Mouse (Mus musculus): Measurements from ENCODE around the gene Sgo1. TPM values are rescaled to one million over a fixed set of nuclear protein-coding genes. Genes with fewer than 3 reads are reported as not detected.
A peak's percentile ranks its signal among the peaks of the same experiment; 100 is the strongest.

The Sgo1 gene
- total RNA-seq, 2 experiments from 2014 or later, result 0.30 to 0.31 TPM

DNA sequence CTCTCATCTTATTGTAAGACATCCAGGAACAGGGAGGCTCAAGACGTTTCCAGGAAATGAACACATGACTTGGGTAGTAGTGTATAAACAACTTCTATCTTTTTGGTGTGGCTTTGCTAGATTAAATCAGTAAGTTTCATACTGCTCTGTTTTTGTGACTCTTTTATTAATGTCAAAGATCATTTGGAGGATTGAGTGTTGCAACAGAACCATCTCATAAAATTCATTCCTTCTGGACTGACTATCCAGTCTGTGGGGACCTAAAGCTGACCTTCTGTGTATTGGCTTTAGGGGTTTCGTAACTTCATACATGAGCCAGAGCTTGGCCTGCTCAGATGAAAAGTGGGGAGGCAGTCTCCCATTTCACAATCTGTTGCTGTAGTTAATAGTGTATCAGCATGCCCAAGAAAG, 38.9 kb downstream of the Sgo1 start:
- peak; percentile 34 to 75 for DNase-seq

DNA sequence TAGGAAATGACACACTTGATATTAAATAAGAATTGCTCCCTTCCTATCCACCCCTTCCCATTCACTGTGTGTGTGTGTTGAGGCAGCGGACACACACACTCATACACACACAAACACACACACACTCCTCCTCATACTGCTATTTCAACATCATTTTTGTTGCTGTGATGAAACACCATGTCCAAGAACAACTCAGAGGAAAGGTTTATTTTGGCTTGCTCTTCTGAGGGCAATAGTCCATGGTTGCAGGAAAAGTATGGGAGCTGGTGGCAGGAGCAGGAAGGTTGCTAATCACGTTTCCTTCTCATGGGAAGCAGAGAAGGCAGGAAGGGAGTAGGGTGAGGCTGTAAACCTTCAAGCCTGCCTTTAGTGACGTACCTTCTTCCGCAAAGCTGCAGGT, 45.8 kb downstream of the Sgo1 start:
- peak in 1 of 2 experiments; percentile 45 for DNase-seq

GRCm38 (mm10) chr17:53631344-53631743, 57.8 kb downstream of the Sgo1 start:
- no peak for DNase-seq

- DNase-seq, result no peak
Observed at GRCm38 (mm10) chr17:53628131-53628530, 61.0 kb downstream of the Sgo1 start.

- DNase-seq, result peak; percentile 31 to 34
Observed at GRCm38 (mm10) chr17:53627497-53627896, 61.6 kb downstream of the Sgo1 start.

DNA sequence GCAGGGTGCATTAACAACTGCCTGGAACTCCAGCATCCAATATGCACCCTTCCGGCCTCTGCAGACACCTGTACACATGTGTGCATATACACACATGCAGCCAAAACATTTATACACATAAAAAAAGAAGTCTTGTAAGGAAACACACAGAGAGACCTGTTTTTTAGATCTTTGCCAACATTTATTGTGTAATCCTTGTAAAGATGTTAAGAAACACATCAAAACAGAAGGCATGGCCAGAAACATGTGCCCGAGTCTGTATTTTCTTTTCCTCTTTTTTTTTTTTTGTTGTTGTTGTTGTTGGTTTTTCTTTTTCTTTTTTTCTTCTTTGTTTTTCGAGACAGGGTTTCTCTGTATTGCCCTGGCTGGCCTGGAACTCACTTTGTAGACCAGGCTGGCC, 63.0 kb downstream of the Sgo1 start:
- no peak for DNase-seq

Other genes starting within 250 kb of the Sgo1 start
- under 1 TPM in 1 of 2 experiments, not detected in 1; 0.10 TPM for gene Efhb, start 226.0 kb downstream of the Sgo1 start, total RNA-seq (2021)
- 10 to 100 TPM; 48.6 to 50.3 TPM for gene Rab5a, start 210.1 kb downstream of the Sgo1 start, total RNA-seq (2021)
- not detected for gene Pp2d1, start 149.9 kb downstream of the Sgo1 start, total RNA-seq (2021)
- gene Kat2b, start 122.5 kb downstream of the Sgo1 start, total RNA-seq (2021), result 10 to 100 TPM; 76.3 to 86.9 TPM
- gene Sult1c2, start 157.0 kb upstream of the Sgo1 start, total RNA-seq (2021), result not detected